Mouse (Mus musculus): ENCODE results near the gene Tex52.

DNA sequence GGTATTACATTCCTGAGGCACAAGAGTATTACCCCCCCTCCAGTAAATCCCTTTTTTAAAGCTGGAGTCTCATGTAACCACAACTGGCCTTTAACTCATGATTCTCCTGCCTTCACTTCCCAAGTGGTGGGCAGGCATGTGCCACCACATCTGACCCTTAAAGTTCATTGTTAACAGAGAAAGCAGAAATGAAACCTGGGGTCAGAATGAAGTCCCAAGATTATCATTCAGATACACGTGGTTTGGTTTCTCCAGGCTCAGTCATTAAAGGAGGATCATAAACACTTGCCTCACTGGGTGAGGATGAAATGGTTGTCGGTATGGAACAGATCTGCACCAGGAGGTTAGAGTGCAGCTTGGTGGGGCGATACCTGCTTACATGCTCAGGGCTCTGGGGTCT lies 6.0 kb downstream of the Tex52 start:
- TF ChIP-seq CTCF (IDR thresholded peaks at IDR 0.05; ENCODE audit: extremely low read depth, insufficient read length, insufficient replicate concordance, low read depth, low read length): no peak
- no peak for TF ChIP-seq POLR2A (IDR thresholded peaks at IDR 0.05; ENCODE audit: low read depth, low read length)
